In genomic region chr11:75012997-75013694, GRCm38 (mm10) we compare ENCODE assay signal across 9 mouse cellular contexts.
DNase-seq lines count a peak whose midpoint lies in the region; ATAC-seq and TF ChIP-seq lines count a peak whose summit lies in the region.
"Had no signal": no experiment of that assay in that cellular context is flagged by ENCODE, and none has a peak within 500 bp of the region (broad histone marks: within the 10 kb centered on the region; RNA-seq: fewer than 3 reads in every experiment).

No protein-coding gene starts in this region.

- no peak for TF ChIP-seq CTCF in gastrocnemius, adult 2 months (IDR thresholded peaks at IDR 0.05)
- TF ChIP-seq CTCF in left cerebral cortex, adult 2 months (IDR thresholded peaks at IDR 0.05) = no peak
- TF ChIP-seq CTCF in spleen, adult 2 months (IDR thresholded peaks at IDR 0.05; ENCODE audit: extremely low read depth, insufficient read depth, insufficient read length, insufficient replicate concordance) = no peak

- intact Hi-C loops in gastrocnemius, adult 2 months (cut with DNase I) = loop anchor here (5.0 kb wide), 1 partner anchor 34 kb away; no protein-coding TSS in a partner anchor
- intact Hi-C loops in left cerebral cortex, adult 2 months (cut with DNase I) = no loop called here

- ATAC-seq in hindbrain, embryonic 13.5 days (ENCODE audit: low FRiP score) = no peak

- H3K27me3 ChIP-seq in hindbrain, embryonic 13.5 days = no peaks in the 10 kb centered on the region
- H3K27me3 ChIP-seq in megakaryocyte, embryonic 14.5 days (replicated peaks) = no peaks in the 10 kb centered on the region
- H3K27me3 ChIP-seq in spleen, adult 2 months (ENCODE audit: control insufficient read depth, insufficient read depth, low read length) = no peaks in the 10 kb centered on the region

- peaks cover 38% of the 10 kb centered on the region for H3K4me1 ChIP-seq in hindbrain, embryonic 13.5 days (replicated peaks)
- peaks cover 40% of the 10 kb centered on the region for H3K4me1 ChIP-seq in megakaryocyte, embryonic 14.5 days
- peaks cover 2% of the 10 kb centered on the region for H3K4me1 ChIP-seq in spleen, adult 2 months (ENCODE audit: control insufficient read depth, insufficient read depth, insufficient read length)

- H3K27ac ChIP-seq in gastrocnemius, adult 2 months = peak overlapping the region; percentile 87
- peak overlapping the region; percentile 73 for H3K27ac ChIP-seq in hindbrain, embryonic 13.5 days
- H3K27ac ChIP-seq in left cerebral cortex, adult 2 months = peak overlapping the region; percentile 84
- H3K27ac ChIP-seq in spleen, adult 2 months (ENCODE audit: insufficient read depth, low read length) = peak overlapping the region; percentile 43
- H3K27ac ChIP-seq: liver, embryonic 14.5 days had no signal

- 0 out of 2 replicates have a peak, but pooled peaks cover 7% of the 10 kb centered on the region for H3K36me3 ChIP-seq in hindbrain, embryonic 13.5 days
- peaks cover 33% of the 10 kb centered on the region for H3K36me3 ChIP-seq in megakaryocyte, embryonic 14.5 days (replicated peaks; ENCODE audit: low read length)
- no peaks in the 10 kb centered on the region for H3K36me3 ChIP-seq in spleen, adult 2 months (ENCODE audit: control insufficient read depth, insufficient read depth, low read length)

- H3K4me2 ChIP-seq in hindbrain, embryonic 13.5 days = peak overlapping the region; percentile 25; the same call in 1 of the 2 replicates

- peak overlapping the region; percentile 46 for H3K4me3 ChIP-seq in gastrocnemius, adult 2 months
- no peak overlapping the region for H3K4me3 ChIP-seq in hindbrain, embryonic 13.5 days
- H3K4me3 ChIP-seq in left cerebral cortex, adult 2 months = no peak overlapping the region
- H3K4me3 ChIP-seq in megakaryocyte, embryonic 14.5 days (replicated peaks) = peak overlapping the region; percentile 71
- H3K4me3 ChIP-seq in spleen, adult 2 months (ENCODE audit: extremely low read depth, insufficient read depth, insufficient read length) = no peak overlapping the region

- H3K9me3 ChIP-seq in hindbrain, embryonic 13.5 days = no peaks in the 10 kb centered on the region
- no peaks in the 10 kb centered on the region for H3K9me3 ChIP-seq in megakaryocyte, embryonic 14.5 days

- WGBS in hindbrain, embryonic 13.5 days = 44% methylated on average over 12 of the region's 12 CpGs
- 19% methylated on average over 12 of the region's 12 CpGs for WGBS in spleen, adult 2 months

- H3K9ac ChIP-seq in hindbrain, embryonic 13.5 days = 0 out of 2 replicates have a peak overlapping the region, but pooled peaks have one; percentile 39
- H3K9ac ChIP-seq: liver, embryonic 14.5 days had no signal

- TF ChIP-seq POLR2A in spleen, adult 2 months (IDR thresholded peaks at IDR 0.05; ENCODE audit: low read depth, low read length) = no peak

- peak; percentile 22 for DNase-seq in cerebellum, adult 11 months
- no peak for DNase-seq in cerebellum, adult 8-10 months
- DNase-seq in brain, embryonic 18.5 days (ENCODE audit: low read depth, low spot score) = peak; percentile 10
- peak; percentile 83 for DNase-seq in gastrocnemius, adult 2 months
- peak; percentile 36 to 44 for DNase-seq in left cerebral cortex, adult 2 months (ENCODE audit: extremely low spot score in 1 of 2, low spot score in 2 of 2)
- DNase-seq in spleen, adult 2 months (ENCODE audit: low read depth in 1 of 2, low spot score in 2 of 2) = peak; percentile 34 to 53

Comparison
In these comparisons a context has a peak if more than half of its experiments do, and no peak if none do; other contexts are left out.
1. H3K4me3 ChIP-seq: peak in gastrocnemius, adult 2 months (single experiment) and megakaryocyte, embryonic 14.5 days (single experiment); none in hindbrain, embryonic 13.5 days (single experiment), left cerebral cortex, adult 2 months (single experiment) and spleen, adult 2 months (single experiment).
2. Peak in every context shown above with its lines, with median percentiles within 50 percentile points of each other: H3K27ac ChIP-seq.